Mouse (Mus musculus): Measurements from ENCODE around the gene Trim67. TPM values are rescaled to one million over a fixed set of nuclear protein-coding genes. Genes with fewer than 3 reads are reported as not detected.

The Trim67 gene
- polyA plus RNA-seq (2015; fragmentation: Nextera tagmentation; extraction: Ambion mirVana): 0.02 TPM in 2 replicates

GRCm38 (mm10) chr8:124792708-124793107 lies at the start of gene Trim67:
Gene Trim67, plus strand, starts transcription at chr8:124793092.
- no peak within 1 kb of the TSS for H3K27ac ChIP-seq (ENCODE audit: low read length)
- WGBS (ENCODE audit: insufficient replicate concordance): 0% methylated on average over 26 of the region's 39 CpGs
- peak; percentile 42 for ATAC-seq (ENCODE audit: low read depth)
- peaks cover 59% of the 10 kb centered on the region for H3K27me3 ChIP-seq (ENCODE audit: control insufficient read depth, insufficient read depth, low read depth, low read length)
- no peaks in the 10 kb centered on the region for H3K9me3 ChIP-seq (replicated peaks; ENCODE audit: control insufficient read depth, low read length)
- H3K36me3 ChIP-seq (ENCODE audit: control insufficient read depth, insufficient read depth): no peaks in the 10 kb centered on the region
- H3K9ac ChIP-seq (ENCODE audit: low read depth, low read length): no peak within 1 kb of the TSS
- H3K4me1 ChIP-seq (ENCODE audit: control insufficient read depth, low read depth, low read length): peaks cover 6% of the 10 kb centered on the region
- H3K4me3 ChIP-seq (ENCODE audit: low read depth, low read length): peak within 1 kb of the TSS; percentile 54
- peak within 1 kb of the TSS; percentile 77 for H3K4me2 ChIP-seq (ENCODE audit: low read depth, low read length)

- Histone ChIP-seq H3K36me3 (ENCODE audit: control insufficient read depth, insufficient read depth) (no peaks in the 10 kb centered on the region), H3K27ac (ENCODE audit: low read length) (no peak overlapping the region), H3K27me3 (ENCODE audit: control insufficient read depth, insufficient read depth, low read depth, low read length) (peaks cover 18% of the 10 kb centered on the region), H3K4me2 (ENCODE audit: low read depth, low read length) (no peak overlapping the region), H3K9me3 (replicated peaks; ENCODE audit: control insufficient read depth, low read length) (no peaks in the 10 kb centered on the region), H3K4me3 (ENCODE audit: low read depth, low read length) (no peak overlapping the region), H3K9ac (ENCODE audit: low read depth, low read length) (no peak overlapping the region), H3K4me1 (ENCODE audit: control insufficient read depth, low read depth, low read length) (peaks cover 16% of the 10 kb centered on the region)
- ATAC-seq (ENCODE audit: low read depth): peak; percentile 17; the same call in 1 of the 2 replicates
- 54% methylated on average over 13 of the region's 13 CpGs for WGBS (ENCODE audit: insufficient replicate concordance)
Observed at GRCm38 (mm10) chr8:124746661-124747060, 46.2 kb upstream of the Trim67 start.

GRCm38 (mm10) chr8:124751191-124751590 lies 41.7 kb upstream of the Trim67 start:
- no peak for ATAC-seq (ENCODE audit: low read depth)
- H3K27me3 ChIP-seq (ENCODE audit: control insufficient read depth, insufficient read depth, low read depth, low read length): peaks cover 34% of the 10 kb centered on the region
- no peaks in the 10 kb centered on the region for H3K9me3 ChIP-seq (replicated peaks; ENCODE audit: control insufficient read depth, low read length)
- peak overlapping the region; percentile 64 for H3K4me2 ChIP-seq (ENCODE audit: low read depth, low read length)
- no peaks in the 10 kb centered on the region for H3K36me3 ChIP-seq (ENCODE audit: control insufficient read depth, insufficient read depth)
- no peak overlapping the region for H3K27ac ChIP-seq (ENCODE audit: low read length)
- WGBS (ENCODE audit: insufficient replicate concordance): 1% methylated on average over 31 of the region's 31 CpGs
- H3K4me3 ChIP-seq (ENCODE audit: low read depth, low read length): peak overlapping the region; percentile 65
- peak overlapping the region; percentile 50; the same call in 1 of the 2 replicates for H3K9ac ChIP-seq (ENCODE audit: low read depth, low read length)
- peaks cover 28% of the 10 kb centered on the region for H3K4me1 ChIP-seq (ENCODE audit: control insufficient read depth, low read depth, low read length)

GRCm38 (mm10) chr8:124751709-124752173 lies 41.2 kb upstream of the Trim67 start, which contains the start of gene Fam89a:
Gene Fam89a, minus strand, starts transcription at chr8:124751832.
- peaks cover 23% of the 10 kb centered on the region for H3K4me1 ChIP-seq (ENCODE audit: control insufficient read depth, low read depth, low read length)
- no peaks in the 10 kb centered on the region for H3K36me3 ChIP-seq (ENCODE audit: control insufficient read depth, insufficient read depth)
- peak within 1 kb of the TSS; percentile 65 for H3K4me3 ChIP-seq (ENCODE audit: low read depth, low read length)
- no peaks in the 10 kb centered on the region for H3K9me3 ChIP-seq (replicated peaks; ENCODE audit: control insufficient read depth, low read length)
- ATAC-seq (ENCODE audit: low read depth): peak; percentile 77
- under 1% methylated on average over 37 of the region's 41 CpGs for WGBS (ENCODE audit: insufficient replicate concordance)
- no peak within 1 kb of the TSS for H3K27ac ChIP-seq (ENCODE audit: low read length)
- H3K9ac ChIP-seq (ENCODE audit: low read depth, low read length): peak within 1 kb of the TSS; percentile 50; the same call in 1 of the 2 replicates
- H3K4me2 ChIP-seq (ENCODE audit: low read depth, low read length): peak within 1 kb of the TSS; percentile 64
- peaks cover 34% of the 10 kb centered on the region for H3K27me3 ChIP-seq (ENCODE audit: control insufficient read depth, insufficient read depth, low read depth, low read length)

- 31% methylated on average over 21 of the region's 21 CpGs for WGBS (ENCODE audit: insufficient replicate concordance)
- Histone ChIP-seq H3K4me1 (ENCODE audit: control insufficient read depth, low read depth, low read length) (peaks cover 21% of the 10 kb centered on the region), H3K27me3 (ENCODE audit: control insufficient read depth, insufficient read depth, low read depth, low read length) (peaks cover 34% of the 10 kb centered on the region), H3K4me2 (ENCODE audit: low read depth, low read length) (no peak overlapping the region), H3K9me3 (replicated peaks; ENCODE audit: control insufficient read depth, low read length) (no peaks in the 10 kb centered on the region), H3K36me3 (ENCODE audit: control insufficient read depth, insufficient read depth) (no peaks in the 10 kb centered on the region), H3K9ac (ENCODE audit: low read depth, low read length) (no peak overlapping the region), H3K27ac (ENCODE audit: low read length) (no peak overlapping the region), H3K4me3 (ENCODE audit: low read depth, low read length) (no peak overlapping the region)
- ATAC-seq (ENCODE audit: low read depth): no peak
Observed at GRCm38 (mm10) chr8:124752325-124752862, 40.5 kb upstream of the Trim67 start.

- peak; percentile 46 for ATAC-seq (ENCODE audit: low read depth)
Observed at GRCm38 (mm10) chr8:124754101-124754791, 38.6 kb upstream of the Trim67 start.

GRCm38 (mm10) chr8:124754792-124755190 lies 38.1 kb upstream of the Trim67 start:
- H3K4me3 ChIP-seq (ENCODE audit: low read depth, low read length): no peak overlapping the region
- 35% methylated on average over 4 of the region's 4 CpGs for WGBS (ENCODE audit: insufficient replicate concordance)
- ATAC-seq (ENCODE audit: low read depth): no peak
- no peaks in the 10 kb centered on the region for H3K36me3 ChIP-seq (ENCODE audit: control insufficient read depth, insufficient read depth)
- peaks cover 34% of the 10 kb centered on the region for H3K27me3 ChIP-seq (ENCODE audit: control insufficient read depth, insufficient read depth, low read depth, low read length)
- no peaks in the 10 kb centered on the region for H3K9me3 ChIP-seq (replicated peaks; ENCODE audit: control insufficient read depth, low read length)
- peak overlapping the region; percentile 37 for H3K27ac ChIP-seq (ENCODE audit: low read length)
- no peak overlapping the region for H3K9ac ChIP-seq (ENCODE audit: low read depth, low read length)
- no peak overlapping the region for H3K4me2 ChIP-seq (ENCODE audit: low read depth, low read length)
- H3K4me1 ChIP-seq (ENCODE audit: control insufficient read depth, low read depth, low read length): peaks cover 21% of the 10 kb centered on the region

More at GRCm38 (mm10) chr8:124754101-124754791, 38.6 kb upstream of the Trim67 start:
- Histone ChIP-seq H3K27me3 (ENCODE audit: control insufficient read depth, insufficient read depth, low read depth, low read length) (peaks cover 34% of the 10 kb centered on the region), H3K4me2 (ENCODE audit: low read depth, low read length) (no peak overlapping the region), H3K9ac (ENCODE audit: low read depth, low read length) (no peak overlapping the region), H3K4me1 (ENCODE audit: control insufficient read depth, low read depth, low read length) (peaks cover 21% of the 10 kb centered on the region), H3K27ac (ENCODE audit: low read length) (peak overlapping the region; percentile 75), H3K9me3 (replicated peaks; ENCODE audit: control insufficient read depth, low read length) (no peaks in the 10 kb centered on the region), H3K36me3 (ENCODE audit: control insufficient read depth, insufficient read depth) (no peaks in the 10 kb centered on the region), H3K4me3 (ENCODE audit: low read depth, low read length) (no peak overlapping the region)
- 29% methylated on average over 11 of the region's 11 CpGs for WGBS (ENCODE audit: insufficient replicate concordance)

GRCm38 (mm10) chr8:124755481-124755880 lies 37.4 kb upstream of the Trim67 start:
- H3K4me1 ChIP-seq (ENCODE audit: control insufficient read depth, low read depth, low read length): peaks cover 21% of the 10 kb centered on the region
- H3K4me3 ChIP-seq (ENCODE audit: low read depth, low read length): no peak overlapping the region
- no peak overlapping the region for H3K9ac ChIP-seq (ENCODE audit: low read depth, low read length)
- no peak overlapping the region for H3K4me2 ChIP-seq (ENCODE audit: low read depth, low read length)
- 55% methylated on average over 8 of the region's 8 CpGs for WGBS (ENCODE audit: insufficient replicate concordance)
- H3K27me3 ChIP-seq (ENCODE audit: control insufficient read depth, insufficient read depth, low read depth, low read length): peaks cover 28% of the 10 kb centered on the region
- peak overlapping the region; percentile 39; the same call in 1 of the 2 replicates for H3K27ac ChIP-seq (ENCODE audit: low read length)
- no peaks in the 10 kb centered on the region for H3K36me3 ChIP-seq (ENCODE audit: control insufficient read depth, insufficient read depth)
- ATAC-seq (ENCODE audit: low read depth): no peak
- no peaks in the 10 kb centered on the region for H3K9me3 ChIP-seq (replicated peaks; ENCODE audit: control insufficient read depth, low read length)

- no peaks in the 10 kb centered on the region for H3K9me3 ChIP-seq (replicated peaks; ENCODE audit: control insufficient read depth, low read length)
- peaks cover 21% of the 10 kb centered on the region for H3K4me1 ChIP-seq (ENCODE audit: control insufficient read depth, low read depth, low read length)
- H3K27me3 ChIP-seq (ENCODE audit: control insufficient read depth, insufficient read depth, low read depth, low read length): peaks cover 21% of the 10 kb centered on the region
- no peaks in the 10 kb centered on the region for H3K36me3 ChIP-seq (ENCODE audit: control insufficient read depth, insufficient read depth)
- no peak overlapping the region for H3K4me3 ChIP-seq (ENCODE audit: low read depth, low read length)
- WGBS (ENCODE audit: insufficient replicate concordance): 37% methylated on average over 2 of the region's 2 CpGs
- no peak overlapping the region for H3K9ac ChIP-seq (ENCODE audit: low read depth, low read length)
- no peak overlapping the region for H3K27ac ChIP-seq (ENCODE audit: low read length)
- ATAC-seq (ENCODE audit: low read depth): no peak
- H3K4me2 ChIP-seq (ENCODE audit: low read depth, low read length): no peak overlapping the region
Observed at GRCm38 (mm10) chr8:124756153-124756552, 36.7 kb upstream of the Trim67 start.
